Mouse (Mus musculus) frontal cortex, postnatal 25 days (tissue): ENCODE results near the gene Olfr191.
"Not testable (repeated sequence)": the region's sequence is repeated elsewhere in the genome, so short reads cannot be mapped to it uniquely, and the experiment has no call there.

Experiments used
- DNase-seq, 2 experiments: peaks; one replicate each; pipeline ENCODE4 v3.0.0; 2022; ENCODE audit warnings: low spot score in 2 of 2

The Olfr191 gene

DNA sequence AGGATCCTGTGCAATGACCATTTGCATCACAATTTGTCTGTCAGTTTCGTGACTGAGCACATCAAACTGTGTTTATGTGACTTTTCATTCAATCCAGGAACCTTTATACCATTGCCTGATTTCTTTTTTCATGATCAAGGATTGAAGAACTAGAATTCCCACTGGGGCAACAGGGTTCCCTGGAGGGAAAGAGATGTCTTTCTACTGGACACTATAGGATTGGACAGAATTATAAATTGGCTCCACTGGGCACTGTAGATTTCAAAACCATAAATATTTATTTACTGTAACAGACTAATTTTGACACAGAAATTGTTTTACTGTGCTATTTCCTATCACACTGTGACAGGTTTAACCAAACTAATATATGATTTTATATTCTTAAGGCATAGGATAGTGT is at the start of gene Olfr191:
Gene Olfr191, minus strand, starts transcription at position 101 of the 400 bp plus-strand sequence.
- not testable (repeated sequence) for DNase-seq

- DNase-seq = no peak
Observed at GRCm38 (mm10) chr16:59130740-59131139, 41.1 kb upstream of the Olfr191 start.

DNA sequence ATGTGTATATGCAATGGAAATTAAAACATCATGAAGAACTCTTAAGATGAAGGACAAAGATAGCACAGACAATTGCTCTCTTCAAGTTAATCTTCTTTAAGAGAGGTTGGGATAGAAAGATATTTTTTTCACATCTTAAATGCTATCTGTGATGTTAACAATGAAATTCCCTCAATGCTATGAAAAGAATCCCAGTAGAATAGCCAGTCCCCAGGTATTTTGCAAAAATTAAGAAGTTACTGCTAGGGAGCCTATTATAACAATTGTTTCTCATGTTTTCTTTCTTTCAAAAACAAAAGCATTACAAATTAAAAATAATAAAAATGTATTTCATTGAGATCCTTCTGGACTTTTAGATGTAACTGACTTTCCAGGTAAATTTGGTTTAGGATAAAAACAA is 31.3 kb upstream of the Olfr191 start, which contains the start of gene Olfr194:
Gene Olfr194, minus strand, starts transcription at position 101 of the 400 bp plus-strand sequence.
- DNase-seq = no peak

DNA sequence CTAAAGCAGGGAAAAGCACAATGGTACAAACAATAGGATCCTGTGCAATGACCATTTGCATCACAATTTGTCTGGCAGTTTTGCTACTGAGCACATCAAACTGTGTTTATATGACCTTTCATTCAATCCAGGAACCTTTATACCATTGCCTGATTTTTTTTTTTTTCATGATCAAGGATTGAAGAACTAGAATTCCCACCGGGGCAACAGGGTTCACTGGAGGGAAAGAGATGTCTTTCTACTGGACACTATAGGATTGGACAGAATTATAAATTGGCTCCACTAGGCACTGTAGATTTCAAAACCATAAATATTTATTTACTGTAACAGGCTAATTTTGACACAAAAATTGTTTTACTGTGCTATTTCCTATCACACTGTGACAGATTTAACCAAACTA is 22.2 kb upstream of the Olfr191 start, which contains the start of gene Olfr193:
Gene Olfr193, minus strand, starts transcription at position 101 of the 400 bp plus-strand sequence.
- no peak for DNase-seq

DNA sequence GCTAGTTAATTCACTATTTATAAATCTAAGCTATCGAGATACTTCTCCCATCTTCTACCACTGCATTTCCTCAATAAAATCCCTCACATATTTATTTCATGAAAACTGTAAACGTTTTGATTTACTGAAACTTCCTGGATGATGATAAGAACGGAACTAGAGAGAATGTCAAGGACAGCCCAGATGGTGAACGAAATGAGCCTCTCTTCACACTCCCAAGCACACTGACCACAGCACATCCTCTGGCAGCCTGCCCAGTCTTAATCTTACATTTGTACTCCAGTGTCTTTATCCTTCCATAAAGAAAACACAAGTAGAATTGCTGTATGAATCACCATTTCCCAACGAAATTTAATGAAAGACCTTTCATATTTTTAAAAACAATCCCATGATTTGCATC is 18.9 kb upstream of the Olfr191 start:
- not testable (repeated sequence) for DNase-seq

- DNase-seq = no peak
Observed at GRCm38 (mm10) chr16:59105312-59105711, 15.7 kb upstream of the Olfr191 start.

- not testable (repeated sequence) for DNase-seq
Observed at GRCm38 (mm10) chr16:59081113-59081512, 8.5 kb downstream of the Olfr191 start.

- no peak for DNase-seq
Observed at GRCm38 (mm10) chr16:59077905-59078304, 11.7 kb downstream of the Olfr191 start, which contains the start of gene Olfr190. Gene Olfr190, minus strand, starts transcription at chr16:59078005.

GRCm38 (mm10) chr16:59073520-59073919 is 16.1 kb downstream of the Olfr191 start:
- no peak for DNase-seq

GRCm38 (mm10) chr16:59071755-59072154 is 17.9 kb downstream of the Olfr191 start:
- no peak for DNase-seq

GRCm38 (mm10) chr16:59062411-59062810 is 27.2 kb downstream of the Olfr191 start:
- DNase-seq = not testable (repeated sequence)

GRCm38 (mm10) chr16:59049286-59049685 is 40.3 kb downstream of the Olfr191 start:
- DNase-seq = not testable (repeated sequence)

DNA sequence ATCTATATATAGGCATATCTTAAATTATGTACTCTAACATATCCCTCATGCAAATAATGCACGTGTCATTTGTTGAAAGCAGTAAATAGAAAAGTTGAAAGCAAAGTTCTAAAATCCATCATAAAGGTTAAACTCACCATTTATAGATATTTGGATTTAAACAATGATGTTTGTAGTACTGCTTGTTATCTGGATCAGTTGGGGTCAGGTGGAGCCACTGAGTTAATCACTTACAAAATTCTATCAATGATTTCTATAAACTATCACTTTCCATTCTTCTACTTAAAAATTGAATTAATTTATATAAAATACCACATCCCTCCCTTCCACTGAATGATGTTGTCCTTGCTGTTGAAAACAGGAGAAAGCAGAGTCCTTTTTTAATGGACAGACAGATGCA is 40.8 kb downstream of the Olfr191 start:
- DNase-seq = no peak

DNA sequence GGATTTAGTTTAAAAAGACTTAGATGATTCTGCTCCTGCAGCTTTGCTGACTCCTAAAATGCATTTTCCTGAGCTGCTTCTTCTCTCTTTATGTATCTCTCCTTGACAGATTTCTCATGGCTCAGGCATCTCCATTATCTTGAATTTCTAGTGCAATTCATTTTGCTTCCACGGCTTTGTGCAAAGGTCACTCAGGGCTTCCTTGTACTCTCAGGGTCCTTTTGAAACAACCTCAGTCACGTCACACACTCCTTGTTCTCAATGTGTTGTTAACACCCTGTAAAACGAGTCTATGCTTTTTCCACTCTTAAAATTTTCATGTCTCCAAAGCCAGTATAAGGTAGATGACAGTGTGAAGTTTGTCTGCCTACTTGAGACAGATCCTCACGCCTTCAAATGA is 42.0 kb downstream of the Olfr191 start:
- DNase-seq = no peak

DNA sequence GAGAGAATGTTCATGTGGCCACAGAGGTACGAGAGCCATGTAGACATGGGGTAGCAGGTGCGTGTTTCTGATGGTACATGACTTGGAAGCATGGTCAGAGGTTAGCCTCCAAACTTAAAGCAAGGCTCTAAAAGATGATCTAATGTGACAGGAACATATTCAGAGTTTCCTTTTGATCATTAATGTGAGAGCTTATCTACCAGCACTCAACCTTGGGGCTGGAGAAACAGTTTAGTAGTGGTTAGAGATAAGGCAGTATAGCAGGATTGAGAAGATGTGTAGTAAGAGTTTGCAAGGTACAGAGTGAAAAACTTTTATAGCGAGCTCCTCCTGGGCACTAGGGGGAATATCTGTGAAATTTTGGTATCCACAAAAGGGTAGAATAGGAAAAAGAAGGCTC is 43.8 kb downstream of the Olfr191 start:
- DNase-seq = no peak

GRCm38 (mm10) chr16:59039710-59040109 is 49.9 kb downstream of the Olfr191 start, which contains the start of gene Olfr187:
Gene Olfr187, minus strand, starts transcription at chr16:59039767.
- DNase-seq = no peak
